Mouse (Mus musculus) intestine, postnatal 0 days (tissue): ENCODE results near the gene Senp1. TPM values are rescaled to one million over a fixed set of nuclear protein-coding genes. Genes with fewer than 3 reads are reported as not detected.
A peak's percentile ranks its signal among the peaks of the same experiment; 100 is the strongest.

Experiments
- ATAC-seq: fragments of 200-750 bp; cut with Nextera tagmentation; 2 replicates; pipeline ENCODE4 v1.8.0; 2017; ENCODE audit warnings: mild to moderate bottlenecking, moderate TSS enrichment, moderate library complexity
- H3K27ac ChIP-seq: fragments of 300-500 bp; sonication (generic); 2 replicates; pipeline ENCODE4 v1.5.1; 2014; ENCODE audit warnings: mild to moderate bottlenecking, low read depth, low read length, moderate library complexity
- H3K27me3 ChIP-seq: fragments of 300-500 bp; sonication (generic); replicated peaks from 2 replicates; pipeline ENCODE4 v1.6.1; 2014; ENCODE audit warnings: low read length, mixed read lengths; ENCODE audit not compliant: control insufficient read depth, insufficient read depth
- H3K36me3 ChIP-seq: fragments of 300-500 bp; sonication (generic); 2 replicates; pipeline ENCODE4 v1.6.1; 2014; ENCODE audit warnings: mild to moderate bottlenecking, moderate library complexity; ENCODE audit not compliant: control insufficient read depth, insufficient read depth
- H3K4me1 ChIP-seq: fragments of 300-500 bp; sonication (generic); replicated peaks from 2 replicates; pipeline ENCODE4 v1.6.1; 2014; ENCODE audit warnings: antibody characterized with exemption, low read length, mixed read lengths; ENCODE audit not compliant: control insufficient read depth, insufficient read depth
- H3K4me2 ChIP-seq: fragments of 300-500 bp; sonication (generic); replicated peaks from 2 replicates; pipeline ENCODE4 v1.6.1; 2014; ENCODE audit warnings: low read depth, mild to moderate bottlenecking, moderate library complexity
- H3K4me3 ChIP-seq: fragments of 300-500 bp; sonication (generic); 2 replicates; pipeline ENCODE4 v1.5.1; 2014; ENCODE audit warnings: low read depth, low read length
- H3K9ac ChIP-seq: fragments of 300-500 bp; sonication (generic); 2 replicates; pipeline ENCODE4 v1.6.1; 2014; ENCODE audit warnings: mild to moderate bottlenecking, low read depth, low read length
- H3K9me3 ChIP-seq: fragments of 300-500 bp; sonication (generic); 2 replicates; pipeline ENCODE4 v1.6.1; 2016; ENCODE audit warnings: mixed run types; ENCODE audit not compliant: control insufficient read depth
- CTCF ChIP-seq: sonication (generic); IDR thresholded peaks from 2 replicates; pipeline ENCODE4 v1.5.1; 2016; ENCODE audit warnings: low read depth, mild to moderate bottlenecking, control low read depth, antibody characterized with exemption, moderate library complexity
- WGBS: fragments of 180-500 bp; shearing (Covaris S2); extraction: QIAGEN DNeasy Blood & Tissue Kit; methylation state at CpG from one replicate; pipeline ENCODE4 v1.1.7; 2014; 5-methylcytosine and 5-hydroxymethylcytosine counted together
- polyA plus RNA-seq: library from polyadenylated mRNA; unstranded; fragments of >200 nt; fragmentation: Nextera tagmentation; extraction: Ambion mirVana; gene quantifications from 2 replicates; pipeline ENCODE4 v1.2.1, GENCODE M21; 2015

Senp1 gene
- polyA plus RNA-seq, 1 experiment from 2014 or later: 7.3 TPM

- no peak overlapping the region for H3K9ac ChIP-seq
- no peaks in the 10 kb centered on the region for H3K9me3 ChIP-seq
- 18% methylated on average over 13 of the region's 13 CpGs for WGBS
- H3K4me1 ChIP-seq: peaks cover 11% of the 10 kb centered on the region
- H3K27me3 ChIP-seq: peaks cover 76% of the 10 kb centered on the region
- H3K4me3 ChIP-seq: no peak overlapping the region
- no peak for TF ChIP-seq CTCF
- H3K27ac ChIP-seq: no peak overlapping the region
- H3K36me3 ChIP-seq: no peaks in the 10 kb centered on the region
- ATAC-seq: no peak
- H3K4me2 ChIP-seq: no peak overlapping the region
These were observed 94.0 kb downstream of the Senp1 start for GRCm38 (mm10) chr15:97999546-97999945.

GRCm38 (mm10) chr15:97996716-97997256 is 96.8 kb downstream of the Senp1 start:
- TF ChIP-seq CTCF: no peak
- no peak for ATAC-seq

GRCm38 (mm10) chr15:97992712-97993286 is 100.7 kb downstream of the Senp1 start:
- H3K27ac ChIP-seq: no peak overlapping the region
- H3K4me1 ChIP-seq: no peaks in the 10 kb centered on the region
- no peaks in the 10 kb centered on the region for H3K9me3 ChIP-seq
- H3K4me3 ChIP-seq: no peak overlapping the region
- 0 out of 2 replicates have a peak overlapping the region, but pooled peaks have one; percentile 8 for H3K9ac ChIP-seq
- 7% methylated on average over 18 of the region's 18 CpGs for WGBS
- no peak for TF ChIP-seq CTCF
- peaks cover 9% of the 10 kb centered on the region for H3K27me3 ChIP-seq
- H3K4me2 ChIP-seq: peak overlapping the region; percentile 54
- ATAC-seq: peak; percentile 89
- no peaks in the 10 kb centered on the region for H3K36me3 ChIP-seq

More at GRCm38 (mm10) chr15:97996716-97997256, 96.8 kb downstream of the Senp1 start:
- Histone ChIP-seq H3K27ac (no peak overlapping the region), H3K9me3 (no peaks in the 10 kb centered on the region), H3K4me2 (no peak overlapping the region), H3K27me3 (peaks cover 49% of the 10 kb centered on the region), H3K4me1 (peaks cover 6% of the 10 kb centered on the region), H3K4me3 (no peak overlapping the region), H3K9ac (no peak overlapping the region), H3K36me3 (no peaks in the 10 kb centered on the region)
- 62% methylated on average over 13 of the region's 13 CpGs for WGBS

GRCm38 (mm10) chr15:97992027-97992711 is 101.4 kb downstream of the Senp1 start:
- WGBS: 67% methylated on average over 13 of the region's 13 CpGs
- Histone ChIP-seq H3K4me1 (no peaks in the 10 kb centered on the region), H3K9me3 (no peaks in the 10 kb centered on the region), H3K4me3 (no peak overlapping the region), H3K4me2 (peak overlapping the region; percentile 54; the same call in 1 of the 2 replicates), H3K27me3 (peaks cover 4% of the 10 kb centered on the region; the same call in 1 of the 2 replicates), H3K27ac (no peak overlapping the region), H3K9ac (0 out of 2 replicates have a peak overlapping the region, but pooled peaks have one; percentile 8), H3K36me3 (no peaks in the 10 kb centered on the region)
- TF ChIP-seq CTCF: peak; percentile 59
- ATAC-seq: 0 out of 2 replicates have a peak, but pooled peaks have one; percentile 34

- 65% methylated on average over 12 of the region's 12 CpGs for WGBS
- no peaks in the 10 kb centered on the region for H3K9me3 ChIP-seq
- no peak for TF ChIP-seq CTCF
- H3K4me1 ChIP-seq: no peaks in the 10 kb centered on the region
- H3K4me2 ChIP-seq: no peak overlapping the region
- H3K4me3 ChIP-seq: no peak overlapping the region
- H3K27me3 ChIP-seq: 0 out of 2 replicates have a peak, but pooled peaks cover 2% of the 10 kb centered on the region
- no peak overlapping the region for H3K27ac ChIP-seq
- no peaks in the 10 kb centered on the region for H3K36me3 ChIP-seq
- no peak for ATAC-seq
- H3K9ac ChIP-seq: no peak overlapping the region
These were observed 102.2 kb downstream of the Senp1 start for GRCm38 (mm10) chr15:97991285-97991895.

GRCm38 (mm10) chr15:97990721-97991120 is 102.8 kb downstream of the Senp1 start:
- 0 out of 2 replicates have a peak, but pooled peaks cover 2% of the 10 kb centered on the region for H3K27me3 ChIP-seq
- no peaks in the 10 kb centered on the region for H3K4me1 ChIP-seq
- H3K36me3 ChIP-seq: no peaks in the 10 kb centered on the region
- WGBS: 45% methylated on average over 4 of the region's 4 CpGs
- ATAC-seq: no peak
- H3K27ac ChIP-seq: no peak overlapping the region
- no peak overlapping the region for H3K4me2 ChIP-seq
- H3K9me3 ChIP-seq: no peaks in the 10 kb centered on the region
- no peak overlapping the region for H3K9ac ChIP-seq
- TF ChIP-seq CTCF: no peak
- H3K4me3 ChIP-seq: no peak overlapping the region
